Mouse (Mus musculus): Measurements from ENCODE around the gene Inppl1. TPM values are rescaled to one million over a fixed set of nuclear protein-coding genes. Genes with fewer than 3 reads are reported as not detected.

Gene Inppl1
- total RNA-seq (2014; fragmentation: Nextera tagmentation) (2.1 and 4.6 TPM in 2 replicates), total RNA-seq (2017) (3.5 and 10.2 TPM in 2 replicates)

DNA sequence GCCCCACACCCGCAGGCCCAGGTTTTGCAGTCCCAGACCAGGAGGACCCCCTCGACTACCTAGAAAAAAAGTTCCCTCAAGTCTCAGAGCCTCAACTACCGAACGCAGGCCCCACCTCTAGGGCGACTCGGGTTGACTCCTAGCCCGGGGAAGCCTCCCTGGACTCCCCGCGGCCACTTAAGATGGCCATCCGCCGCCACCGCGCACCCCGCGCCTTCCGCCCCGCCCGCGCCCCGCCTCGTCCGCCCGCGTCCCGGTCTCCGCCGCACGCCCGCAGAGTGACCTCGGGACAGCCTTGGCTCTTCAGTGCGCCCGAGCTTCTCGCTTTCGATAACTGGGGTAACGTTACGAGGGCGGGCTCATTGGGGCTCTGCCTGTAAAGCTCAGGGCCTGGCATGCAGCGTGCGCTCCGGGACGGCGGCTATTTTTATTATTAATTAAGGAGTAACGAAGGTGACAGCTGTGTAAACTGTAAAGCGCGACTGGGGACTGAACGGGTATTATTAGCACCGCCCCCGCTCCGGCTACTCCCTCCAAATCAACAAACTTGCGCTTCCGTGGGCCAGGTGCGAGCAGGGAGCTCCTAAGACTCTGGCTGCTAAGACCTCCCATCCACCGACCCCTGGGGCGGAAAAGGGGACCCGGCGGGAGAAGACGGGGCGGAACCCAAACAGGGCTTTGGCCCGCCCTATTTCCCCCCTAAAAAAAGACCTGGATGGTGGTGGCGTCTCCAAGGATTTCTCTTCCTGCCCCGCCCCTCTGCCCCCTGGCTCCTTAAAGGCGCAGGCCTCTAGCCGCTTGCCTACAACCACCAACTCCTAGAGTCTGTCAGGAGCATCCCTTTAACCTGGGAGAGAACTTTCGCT lies at the start of gene Inppl1:
TSS of gene Inppl1 (minus strand) at position 624 of the 866 bp plus-strand sequence.
- ATAC-seq (replicated peaks; ENCODE audit: low FRiP score, low TSS enrichment, poor library complexity, severe bottlenecking) = peak; percentile 31; the same call in 1 of the 2 replicates

DNA sequence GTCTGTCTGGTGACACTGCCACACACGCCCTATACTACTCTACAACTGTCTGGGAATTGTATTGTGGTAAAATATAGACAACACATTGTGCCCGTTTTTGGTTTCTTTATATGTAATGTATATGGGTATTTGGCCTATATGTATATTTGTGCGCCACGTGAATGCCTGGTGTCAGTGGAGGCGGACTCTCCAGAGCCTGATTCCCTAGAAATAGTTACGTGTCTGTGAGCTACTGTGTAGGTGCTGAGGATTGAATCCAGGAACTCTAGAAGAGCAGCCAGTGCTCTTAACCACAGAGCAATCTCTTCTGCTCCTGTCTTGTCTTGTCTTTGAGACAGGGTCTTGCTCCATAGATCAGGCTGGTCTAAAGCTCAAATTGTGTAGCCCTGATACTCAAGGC lies 48.2 kb upstream of the Inppl1 start:
- ATAC-seq (replicated peaks; ENCODE audit: low FRiP score, low TSS enrichment, poor library complexity, severe bottlenecking) = no peak

DNA sequence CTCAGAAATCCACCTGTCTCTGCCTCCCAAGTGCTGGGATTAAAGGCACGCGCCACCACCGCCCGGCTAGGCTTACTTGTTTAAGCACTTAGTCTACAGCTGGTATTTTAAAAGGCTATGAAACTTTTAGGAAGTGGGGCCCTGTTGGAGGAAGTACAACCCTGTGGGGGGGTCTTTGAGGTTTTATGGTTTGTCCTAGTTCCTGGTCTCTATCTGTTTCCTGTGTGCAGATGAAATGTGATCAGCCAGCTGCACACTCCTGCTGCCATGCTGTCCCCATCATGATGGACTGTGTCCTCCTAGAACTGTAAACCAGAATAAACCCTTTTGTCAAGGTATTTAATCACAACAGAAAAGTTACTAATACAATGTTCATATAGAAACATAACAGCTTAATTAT lies 46.1 kb upstream of the Inppl1 start:
- no peak for ATAC-seq (replicated peaks; ENCODE audit: low FRiP score, low TSS enrichment, poor library complexity, severe bottlenecking)

GRCm38 (mm10) chr7:101882413-101883154 lies 44.6 kb upstream of the Inppl1 start:
- ATAC-seq (replicated peaks; ENCODE audit: low FRiP score, low TSS enrichment, poor library complexity, severe bottlenecking) = no peak

DNA sequence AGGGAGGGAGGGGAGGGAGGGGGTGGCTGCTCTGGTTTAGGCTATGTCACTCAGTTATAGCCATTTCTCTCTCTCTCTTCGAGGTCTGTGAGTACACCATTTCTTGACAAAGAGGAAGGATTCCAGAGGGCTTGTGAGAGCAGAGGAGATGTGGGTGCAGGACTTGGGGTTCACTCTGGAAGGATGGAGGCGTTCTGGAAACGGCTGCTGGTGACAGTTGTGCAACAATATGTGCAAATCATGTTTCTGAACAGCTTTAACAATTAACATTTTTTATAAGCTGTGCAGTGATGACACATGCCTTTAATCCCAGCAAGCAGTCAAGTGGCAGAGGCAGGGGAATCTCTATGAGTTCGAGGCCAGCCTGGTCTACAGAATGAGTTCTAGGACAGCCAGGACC lies 42.8 kb upstream of the Inppl1 start:
- no peak for ATAC-seq (replicated peaks; ENCODE audit: low FRiP score, low TSS enrichment, poor library complexity, severe bottlenecking)

DNA sequence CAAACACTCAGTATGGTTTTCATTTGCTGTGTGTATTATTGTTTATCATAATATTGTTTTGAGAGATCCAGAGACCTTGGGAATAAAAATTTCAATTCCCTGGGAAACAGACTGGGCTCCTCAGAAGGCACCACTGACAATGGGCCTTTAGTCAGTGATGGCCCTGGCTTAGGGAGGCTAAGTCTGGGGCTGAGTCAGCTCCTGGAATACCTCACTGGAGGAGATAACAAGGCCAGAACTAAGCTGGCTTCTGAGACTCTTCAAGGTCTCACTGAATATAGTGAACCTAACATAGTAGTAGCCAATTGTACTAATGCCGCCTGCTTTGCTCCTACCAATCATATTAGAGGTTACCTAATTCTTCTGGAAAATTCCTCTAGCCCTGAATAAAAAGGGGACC lies 37.9 kb upstream of the Inppl1 start:
- ATAC-seq (replicated peaks; ENCODE audit: low FRiP score, low TSS enrichment, poor library complexity, severe bottlenecking) = no peak

GRCm38 (mm10) chr7:101871296-101871695 lies 33.3 kb upstream of the Inppl1 start:
- ATAC-seq (replicated peaks; ENCODE audit: low FRiP score, low TSS enrichment, poor library complexity, severe bottlenecking) = peak; percentile 54

GRCm38 (mm10) chr7:101870629-101871028 lies 32.6 kb upstream of the Inppl1 start, which contains the start of gene Folr1:
Gene Folr1, minus strand, starts transcription at chr7:101870788.
- no peak for ATAC-seq (replicated peaks; ENCODE audit: low FRiP score, low TSS enrichment, poor library complexity, severe bottlenecking)

DNA sequence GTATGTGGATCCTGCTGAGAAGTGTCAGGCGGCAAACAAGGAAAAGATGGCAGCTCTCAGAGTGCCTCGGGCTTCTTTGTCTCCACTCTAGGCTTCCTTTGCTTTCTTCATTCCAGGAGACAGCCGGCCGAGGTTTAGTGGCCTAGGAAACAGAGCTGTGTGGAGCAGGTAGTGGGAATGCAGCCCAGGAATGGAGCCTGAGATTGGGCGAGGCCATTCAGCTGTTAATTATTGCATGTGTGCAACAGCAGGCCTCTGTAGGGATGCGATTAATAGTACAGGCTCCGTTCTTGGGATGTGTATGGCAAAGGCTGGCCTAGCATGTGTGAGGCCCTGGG lies 31.1 kb upstream of the Inppl1 start:
- no peak for ATAC-seq (replicated peaks; ENCODE audit: low FRiP score, low TSS enrichment, poor library complexity, severe bottlenecking)

- peak; percentile 72 for ATAC-seq (replicated peaks; ENCODE audit: low FRiP score, low TSS enrichment, poor library complexity, severe bottlenecking)
Observed at GRCm38 (mm10) chr7:101868241-101869162, 30.5 kb upstream of the Inppl1 start.

DNA sequence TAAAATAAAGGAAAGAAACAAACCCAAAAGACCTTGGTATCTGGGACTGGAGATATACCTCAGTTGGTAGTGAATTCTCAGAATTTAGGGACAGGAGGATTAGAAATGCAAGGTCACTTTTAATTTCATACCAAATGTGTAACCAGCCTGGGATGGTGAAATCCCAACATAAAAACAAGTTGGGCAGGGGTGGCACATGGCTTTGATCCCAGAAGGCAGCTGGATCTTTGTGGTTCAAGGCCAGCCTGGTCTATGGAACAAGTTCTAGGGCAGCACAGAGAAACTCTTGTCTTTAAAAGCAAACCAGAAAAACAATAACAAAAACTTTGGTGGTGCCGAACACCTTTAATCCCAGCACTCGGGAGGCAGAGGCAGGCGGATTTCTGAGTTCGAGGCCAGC lies 29.5 kb upstream of the Inppl1 start:
- ATAC-seq (replicated peaks; ENCODE audit: low FRiP score, low TSS enrichment, poor library complexity, severe bottlenecking) = no peak

GRCm38 (mm10) chr7:101866491-101867265 lies 28.6 kb upstream of the Inppl1 start:
- ATAC-seq (replicated peaks; ENCODE audit: low FRiP score, low TSS enrichment, poor library complexity, severe bottlenecking) = no peak

- no peak for ATAC-seq (replicated peaks; ENCODE audit: low FRiP score, low TSS enrichment, poor library complexity, severe bottlenecking)
Observed at GRCm38 (mm10) chr7:101863415-101863814, 25.4 kb upstream of the Inppl1 start, which contains the start of gene Anapc15. Gene Anapc15, plus strand, starts transcription at chr7:101863715.

- 0 out of 2 replicates have a peak, but pooled peaks have one; percentile 41 for ATAC-seq (replicated peaks; ENCODE audit: low FRiP score, low TSS enrichment, poor library complexity, severe bottlenecking)
Observed at GRCm38 (mm10) chr7:101862291-101862690, 24.3 kb upstream of the Inppl1 start.

DNA sequence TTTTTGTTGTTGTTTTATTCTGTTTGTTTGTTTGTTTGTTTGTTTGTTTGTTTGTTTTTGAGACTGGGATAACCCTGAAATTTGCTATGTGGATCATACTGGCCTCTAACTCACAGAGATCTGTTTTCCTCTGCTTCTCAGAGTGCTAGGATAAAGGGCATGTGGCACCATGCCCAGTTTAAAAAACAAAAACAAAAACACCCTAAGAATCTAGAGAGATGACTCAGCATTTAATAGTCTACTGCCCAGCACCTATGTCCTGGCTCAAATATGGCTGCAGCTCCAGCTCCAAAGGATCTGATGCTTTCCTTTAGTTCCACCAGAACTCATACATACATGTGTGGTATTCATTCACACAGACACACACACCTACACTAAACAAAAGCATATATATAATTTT lies 22.9 kb upstream of the Inppl1 start:
- ATAC-seq (replicated peaks; ENCODE audit: low FRiP score, low TSS enrichment, poor library complexity, severe bottlenecking) = no peak

DNA sequence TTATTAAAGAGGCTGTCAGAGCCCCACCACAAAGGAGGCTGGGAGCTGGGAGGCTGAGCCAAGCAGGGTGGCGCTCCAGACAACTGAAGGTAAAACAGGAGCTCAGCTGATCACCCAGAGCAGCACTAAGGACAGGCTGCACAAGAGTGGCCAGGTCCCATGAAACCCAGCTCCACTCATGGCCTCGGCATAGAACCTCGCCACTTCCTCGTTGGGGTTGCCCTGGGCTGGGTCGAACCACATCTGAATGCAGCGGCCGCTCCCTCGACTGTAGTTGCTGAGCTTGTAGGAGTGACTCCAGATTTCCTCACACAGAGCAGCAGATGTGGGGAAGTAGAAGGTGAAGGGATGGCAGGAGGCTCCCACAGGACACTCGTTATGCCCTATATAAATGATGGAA lies 20.3 kb upstream of the Inppl1 start:
- ATAC-seq (replicated peaks; ENCODE audit: low FRiP score, low TSS enrichment, poor library complexity, severe bottlenecking) = no peak; the same call in 1 of the 2 replicates

DNA sequence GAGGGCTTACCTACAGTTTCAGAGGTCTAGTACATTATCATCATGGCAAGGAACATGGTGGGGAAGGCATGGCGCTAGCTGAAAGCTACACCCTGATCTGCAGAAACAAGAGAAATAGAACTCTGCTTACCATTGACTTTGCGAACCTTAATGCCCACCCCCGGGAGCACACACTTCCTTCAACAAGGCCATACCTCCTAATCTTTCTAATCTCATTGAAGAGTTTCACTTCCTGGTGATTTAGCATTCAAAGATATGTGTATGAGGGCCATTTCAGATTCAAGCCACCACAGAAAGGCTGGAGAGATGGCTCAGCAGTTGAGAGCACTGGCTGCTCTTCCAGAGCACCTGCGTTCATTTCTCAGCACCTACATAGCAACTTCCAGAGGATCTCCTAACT lies 19.1 kb upstream of the Inppl1 start, which contains the start of gene Folr2:
TSS of gene Folr2 (minus strand) at position 101 of the 400 bp plus-strand sequence.
- ATAC-seq (replicated peaks; ENCODE audit: low FRiP score, low TSS enrichment, poor library complexity, severe bottlenecking) = no peak

DNA sequence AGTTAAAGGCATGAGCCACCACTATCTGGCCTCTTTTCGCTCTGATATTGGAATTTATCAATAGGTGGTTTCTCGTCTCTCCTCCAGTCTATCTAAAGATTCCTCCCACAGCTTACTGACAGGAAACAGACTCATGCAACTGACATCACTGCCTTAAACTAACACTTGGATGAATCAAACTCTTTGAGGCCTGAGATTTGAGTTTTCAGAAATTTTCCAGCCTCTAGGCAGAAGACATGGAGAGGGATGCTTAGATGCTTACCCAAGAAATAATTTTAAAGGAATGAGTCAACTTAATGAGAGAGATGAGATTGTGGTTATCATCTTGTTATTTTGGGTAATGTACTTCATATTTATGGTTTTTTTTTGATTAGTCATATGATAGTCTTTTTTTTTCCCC lies 15.8 kb upstream of the Inppl1 start:
- no peak for ATAC-seq (replicated peaks; ENCODE audit: low FRiP score, low TSS enrichment, poor library complexity, severe bottlenecking)

- no peak for ATAC-seq (replicated peaks; ENCODE audit: low FRiP score, low TSS enrichment, poor library complexity, severe bottlenecking)
Observed at GRCm38 (mm10) chr7:101852846-101853245, 14.8 kb upstream of the Inppl1 start.
